Mouse (Mus musculus) ovary, adult 18-20 months (tissue): ENCODE data around the gene Dmrtc1c1.
"Not testable (repeated sequence)": the region's sequence is repeated elsewhere in the genome, so short reads cannot be mapped to it uniquely, and the experiment has no call there.

Experiments
- DNase-seq: peaks from one replicate; pipeline ENCODE4 v3.0.0; 2022; ENCODE audit warnings: low spot score, mixed read lengths

Gene Dmrtc1c1

GRCm38 (mm10) chrX:102802663-102803062, at the start of gene Dmrtc1c1:
Gene Dmrtc1c1, plus strand, starts transcription at chrX:102802963.
- not testable (repeated sequence) for DNase-seq

GRCm38 (mm10) chrX:102765878-102766277, 36.9 kb upstream of the Dmrtc1c1 start:
- no peak for DNase-seq

GRCm38 (mm10) chrX:102812311-102812710, 9.5 kb downstream of the Dmrtc1c1 start:
- DNase-seq: no peak

GRCm38 (mm10) chrX:102854516-102854915, 51.8 kb downstream of the Dmrtc1c1 start, which contains the start of gene Dmrtc1c2:
Gene Dmrtc1c2, minus strand, starts transcription at chrX:102854616.
- DNase-seq: not testable (repeated sequence)
